Mouse (Mus musculus) heart, adult 2 months (tissue): Measurements from ENCODE around the gene Frmd8. TPM values are rescaled to one million over a fixed set of nuclear protein-coding genes. Genes with fewer than 3 reads are reported as not detected.

Experiments used
- DNase-seq, 2 experiments: peaks; one replicate each; pipeline ENCODE4 v3.0.0; 2021
- H3K27ac ChIP-seq: fragments of 200-600 bp; 2 replicates; pipeline ENCODE4 v1.8.1; 2022
- H3K27me3 ChIP-seq: fragments of 200-500 bp; 2 replicates; pipeline ENCODE4 v1.6.1; 2012; ENCODE audit warnings: mild to moderate bottlenecking, low read length, inconsistent platforms, mixed read lengths; ENCODE audit not compliant: control insufficient read depth, insufficient read depth
- H3K36me3 ChIP-seq: fragments of 200-500 bp; 2 replicates; pipeline ENCODE4 v1.6.1; 2012; ENCODE audit warnings: low read length, inconsistent platforms; ENCODE audit not compliant: control insufficient read depth, insufficient read depth
- H3K4me1 ChIP-seq: fragments of 200-500 bp; 2 replicates; pipeline ENCODE4 v1.6.1; 2011; ENCODE audit warnings: low read length; ENCODE audit not compliant: control insufficient read depth, insufficient read depth
- H3K4me3 ChIP-seq: fragments of 200-600 bp; 2 replicates; pipeline ENCODE4 v1.8.1; 2022
- H3K79me2 ChIP-seq: fragments of 200-500 bp; replicated peaks from 2 replicates; pipeline ENCODE4 v1.6.1; 2012; ENCODE audit warnings: mild to moderate bottlenecking, inconsistent platforms, low read length, moderate library complexity, mixed read lengths; ENCODE audit not compliant: control insufficient read depth, insufficient read depth
- H3K9ac ChIP-seq: fragments of 200-500 bp; 2 replicates; pipeline ENCODE4 v1.6.1; 2012; ENCODE audit warnings: low read depth, mild to moderate bottlenecking, control low read depth, inconsistent platforms, low read length, mixed read lengths
- CTCF ChIP-seq: fragments of 200-600 bp; IDR thresholded peaks from 2 replicates; pipeline ENCODE4 v1.8.1; 2022; ENCODE audit warnings: antibody characterized with exemption, mild to moderate bottlenecking, moderate library complexity
- EP300 ChIP-seq: fragments of 200-500 bp; IDR thresholded peaks from 2 replicates; pipeline ENCODE4 v1.6.1; 2011; ENCODE audit warnings: low read depth, low read length, control low read depth; ENCODE audit not compliant: insufficient read depth
- POLR2A ChIP-seq: fragments of 200-500 bp; IDR thresholded peaks from 2 replicates; pipeline ENCODE4 v1.6.1; 2011; ENCODE audit warnings: mild to moderate bottlenecking, low read depth, low read length, control low read depth; ENCODE audit not compliant: insufficient read depth
- WGBS: fragments of 180-500 bp; shearing (Covaris S2); methylation state at CpG from one replicate; pipeline ENCODE4 v1.1.7; 2018; 5-methylcytosine and 5-hydroxymethylcytosine counted together
- intact Hi-C: fragments of 180-260 bp; cut with DNase I; formaldehyde crosslinking; loops from one replicate; pipeline ENCODE4 v1.15.1; 2025
- polyA plus RNA-seq: library from polyadenylated mRNA; depleted of rRNA; stranded (reverse); fragments of >200 nt; gene quantifications from 2 replicates; pipeline ENCODE4 v1.2.3, GENCODE M21; 2012
- total RNA-seq, 2 experiments: library from RNA; stranded (reverse); gene quantifications; 2 replicates each; pipeline ENCODE4 v1.2.3; 2021

Frmd8 gene
- total and polyA plus RNA-seq, 3 experiments = 7.0 to 8.4 (median 7.7) TPM

GRCm38 (mm10) chr19:5879735-5880134 is 4.7 kb upstream of the Frmd8 start:
- intact Hi-C loops = loop anchor here (2.0 kb wide), 1 partner anchor 93 kb away; no protein-coding TSS in a partner anchor
- WGBS = 94% methylated on average over 7 of the region's 7 CpGs
- Histone ChIP-seq H3K4me1 (peaks cover 10% of the 10 kb centered on the region), H3K9ac (no peak overlapping the region), H3K36me3 (no peaks in the 10 kb centered on the region), H3K79me2 (no peaks in the 10 kb centered on the region), H3K27me3 (no peaks in the 10 kb centered on the region), H3K27ac (no peak overlapping the region), H3K4me3 (no peak overlapping the region)
- TF ChIP-seq CTCF (no peak), POLR2A (no peak), EP300 (no peak)
- DNase-seq = no peak

GRCm38 (mm10) chr19:5878916-5879315 is 3.8 kb upstream of the Frmd8 start:
- intact Hi-C loops = loop anchor here (2.0 kb wide), 1 partner anchor 92 kb away; no protein-coding TSS in a partner anchor
- H3K36me3 ChIP-seq = no peaks in the 10 kb centered on the region
- peaks cover 10% of the 10 kb centered on the region for H3K4me1 ChIP-seq
- no peak overlapping the region; the same call in 1 of the 2 replicates for H3K27ac ChIP-seq
- DNase-seq = no peak
- no peak for TF ChIP-seq EP300
- TF ChIP-seq POLR2A = no peak
- no peak for TF ChIP-seq CTCF
- H3K27me3 ChIP-seq = no peaks in the 10 kb centered on the region
- WGBS = 61% methylated on average over 3 of the region's 3 CpGs
- H3K4me3 ChIP-seq = no peak overlapping the region
- H3K9ac ChIP-seq = 0 out of 2 replicates have a peak overlapping the region, but pooled peaks have one; percentile 12
- H3K79me2 ChIP-seq = no peaks in the 10 kb centered on the region

GRCm38 (mm10) chr19:5878362-5878722 is 3.3 kb upstream of the Frmd8 start:
- no peak; the same call in 1 of the 2 replicates for TF ChIP-seq EP300
- no peak for TF ChIP-seq POLR2A
- no peak for TF ChIP-seq CTCF

GRCm38 (mm10) chr19:5877618-5878361 is 2.7 kb upstream of the Frmd8 start, which contains the start of gene Slc25a45:
Gene Slc25a45 (plus strand): TSS chr19:5877808.
- WGBS = 19% methylated on average over 15 of the region's 15 CpGs
- peak; percentile 89 for TF ChIP-seq CTCF
- peak; percentile 69; the same call in 1 of the 2 replicates for TF ChIP-seq EP300
- peak; percentile 53; the same call in 1 of the 2 replicates for TF ChIP-seq POLR2A
- no peaks in the 10 kb centered on the region for H3K36me3 ChIP-seq
- DNase-seq = peak; percentile 79 to 80
- no peaks in the 10 kb centered on the region for H3K27me3 ChIP-seq
- intact Hi-C loops = loop anchor here (2.0 kb wide), 1 partner anchor 91 kb away; no protein-coding TSS in a partner anchor
- H3K79me2 ChIP-seq = peaks cover 2% of the 10 kb centered on the region; the same call in 1 of the 2 replicates
- H3K27ac ChIP-seq = peak within 1 kb of the TSS; percentile 93
- peaks cover 10% of the 10 kb centered on the region for H3K4me1 ChIP-seq
- H3K4me3 ChIP-seq = peak within 1 kb of the TSS; percentile 45
- peak within 1 kb of the TSS; percentile 53 for H3K9ac ChIP-seq

More at GRCm38 (mm10) chr19:5878362-5878722, 3.3 kb upstream of the Frmd8 start:
- H3K4me3 ChIP-seq = peak overlapping the region; percentile 45
- intact Hi-C loops = loop anchor here (2.0 kb wide), 1 partner anchor 92 kb away; no protein-coding TSS in a partner anchor
- DNase-seq = peak; percentile 46 to 59
- peak overlapping the region; percentile 93 for H3K27ac ChIP-seq
- no peaks in the 10 kb centered on the region for H3K27me3 ChIP-seq
- H3K79me2 ChIP-seq = no peaks in the 10 kb centered on the region
- H3K9ac ChIP-seq = peak overlapping the region; percentile 27
- H3K36me3 ChIP-seq = no peaks in the 10 kb centered on the region
- 11% methylated on average over 7 of the region's 7 CpGs for WGBS
- peaks cover 10% of the 10 kb centered on the region for H3K4me1 ChIP-seq

- intact Hi-C loops = no loop called here
- peaks cover 16% of the 10 kb centered on the region for H3K4me1 ChIP-seq
- peak overlapping the region; percentile 84 for H3K27ac ChIP-seq
Observed at GRCm38 (mm10) chr19:5874391-5874968, 594 bp downstream of the Frmd8 start.

More at GRCm38 (mm10) chr19:5874391-5874968, 594 bp downstream of the Frmd8 start:
- H3K27me3 ChIP-seq = no peaks in the 10 kb centered on the region
- DNase-seq = no peak
- 6% methylated on average over 13 of the region's 13 CpGs for WGBS
- H3K9ac ChIP-seq = peak overlapping the region; percentile 88
- H3K36me3 ChIP-seq = no peaks in the 10 kb centered on the region
- H3K79me2 ChIP-seq = peaks cover 2% of the 10 kb centered on the region; the same call in 1 of the 2 replicates
- TF ChIP-seq CTCF = no peak
- TF ChIP-seq POLR2A = no peak
- TF ChIP-seq EP300 = no peak
- peak overlapping the region; percentile 71 for H3K4me3 ChIP-seq
